Mouse (Mus musculus) kidney, postnatal 10 days (tissue): ENCODE data around the gene Gria2.

Source experiments
- DNase-seq: peaks from one replicate; pipeline ENCODE4 v3.0.0; 2021; ENCODE audit warnings: mixed read lengths

The Gria2 gene

DNA sequence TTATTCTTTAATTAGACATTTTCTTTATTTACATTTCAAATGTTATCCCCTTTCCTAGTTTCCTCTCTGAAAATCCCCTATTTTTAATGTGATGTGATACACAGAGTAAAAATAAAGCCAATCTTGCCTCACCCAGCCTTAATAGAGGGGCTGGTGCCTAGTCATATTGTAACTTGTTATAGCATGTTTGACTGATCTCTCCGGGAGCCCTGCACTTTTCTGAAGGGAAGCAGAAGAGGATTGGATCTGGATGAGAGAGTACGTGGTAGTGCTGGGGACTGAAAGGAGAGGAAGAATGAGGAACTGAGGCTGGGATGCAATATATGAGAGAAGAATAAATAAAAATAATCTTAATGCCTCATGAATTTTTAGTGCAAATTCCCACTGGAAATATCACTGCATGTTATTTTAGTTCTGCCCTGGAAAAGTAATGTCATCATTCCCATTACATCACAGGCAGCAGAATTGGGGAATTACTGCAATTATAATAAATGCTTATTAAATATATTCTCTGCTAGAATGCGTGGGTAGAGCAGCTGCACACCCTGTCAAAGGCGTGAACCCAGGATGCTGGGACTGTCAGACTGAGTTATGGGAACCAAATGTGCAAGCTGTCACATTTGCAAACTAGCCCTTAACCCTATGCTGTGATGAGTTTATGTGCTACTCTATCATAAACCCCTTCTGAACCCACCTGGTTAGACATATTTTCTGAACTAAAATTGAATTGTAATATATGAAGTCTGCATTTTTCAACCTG, 28.4 kb downstream of the Gria2 start:
- no peak for DNase-seq

DNA sequence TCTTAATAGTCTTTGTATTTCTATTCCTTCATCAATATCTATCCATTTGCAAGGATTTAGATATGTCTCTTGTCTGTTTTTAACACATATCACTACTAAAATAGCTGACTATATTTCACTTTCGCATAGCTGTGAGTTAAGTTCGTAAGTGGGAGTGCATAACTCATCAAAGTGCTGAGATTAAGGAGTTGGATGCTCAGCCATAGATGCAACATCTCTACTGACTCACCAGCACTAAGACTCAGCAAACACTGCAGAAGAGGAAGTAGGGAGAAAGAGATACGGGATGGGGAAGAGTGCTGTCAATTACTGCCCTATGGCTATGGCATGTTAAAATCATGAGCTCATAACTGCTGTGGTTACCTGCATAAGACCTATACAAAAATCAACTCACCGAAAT, 29.4 kb downstream of the Gria2 start:
- no peak for DNase-seq

DNA sequence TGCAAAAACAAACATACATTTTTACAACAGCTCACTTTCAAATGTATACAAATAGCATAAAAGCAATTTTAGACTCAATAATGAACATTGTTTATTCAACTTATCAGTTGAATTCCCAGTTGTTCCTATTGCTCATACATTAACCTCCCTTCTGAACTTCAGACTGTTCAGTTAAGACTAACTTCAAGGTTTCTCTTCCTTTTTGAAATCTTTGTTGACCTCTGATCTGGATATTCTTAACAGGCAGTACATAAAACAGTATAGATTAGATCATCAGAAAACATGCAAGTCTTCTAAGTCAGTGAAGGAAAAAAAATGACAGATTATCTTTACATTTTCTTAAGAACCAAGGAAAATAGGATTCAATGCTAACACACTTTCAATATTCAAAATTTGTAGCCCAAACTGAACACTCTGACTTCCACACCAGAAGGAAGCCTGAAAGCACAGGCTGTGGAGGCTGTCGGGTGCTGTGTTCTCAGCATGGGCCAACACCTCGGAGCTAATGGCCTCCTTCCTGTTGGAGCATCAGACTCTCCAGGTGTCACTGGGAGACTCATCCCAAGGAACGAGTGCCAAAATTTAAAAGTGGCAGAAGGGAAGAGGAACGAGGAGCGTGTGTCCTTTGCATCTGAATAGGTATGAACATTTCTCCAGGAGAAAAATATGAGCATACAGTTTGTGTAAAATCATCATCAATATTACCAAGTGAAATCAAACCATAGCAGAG, 33.0 kb downstream of the Gria2 start:
- DNase-seq = no peak

DNA sequence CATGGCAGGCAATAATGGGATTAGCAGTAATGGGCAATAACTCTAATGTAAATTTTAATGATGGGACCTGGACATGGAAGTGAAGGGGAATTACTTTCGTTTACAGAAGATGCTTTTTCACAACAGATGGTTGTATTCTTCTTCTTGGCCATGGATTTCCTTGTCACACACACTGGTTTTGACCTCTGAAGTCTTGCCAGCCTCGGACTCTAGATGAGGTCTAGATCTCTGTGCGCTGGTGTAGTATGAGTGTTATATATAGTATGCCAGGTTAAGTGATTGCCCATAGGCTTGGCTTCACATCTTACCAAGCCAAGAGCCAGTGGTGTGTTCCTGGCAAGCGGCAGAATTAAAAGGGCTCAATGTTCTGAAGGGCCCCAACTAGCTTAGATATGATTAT, 43.7 kb downstream of the Gria2 start:
- no peak for DNase-seq

DNA sequence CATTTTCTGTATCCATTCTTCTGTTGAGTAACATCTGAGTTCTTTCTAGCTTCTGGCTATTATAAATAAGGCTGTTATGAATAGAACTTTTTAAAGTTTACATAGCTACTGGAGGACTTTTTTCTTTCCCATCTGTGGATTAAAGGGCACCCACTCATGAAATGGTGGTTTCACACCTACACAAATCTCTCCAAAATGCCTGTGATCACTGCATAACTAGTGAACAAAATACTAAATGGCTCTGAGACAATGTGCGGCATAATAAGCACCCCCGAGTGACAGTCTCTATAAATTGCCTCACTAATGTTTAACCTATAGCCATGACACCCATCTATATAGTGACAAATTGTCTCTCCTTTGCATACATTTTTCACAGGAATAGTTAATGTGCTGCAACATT, 44.3 kb downstream of the Gria2 start:
- DNase-seq = no peak

DNA sequence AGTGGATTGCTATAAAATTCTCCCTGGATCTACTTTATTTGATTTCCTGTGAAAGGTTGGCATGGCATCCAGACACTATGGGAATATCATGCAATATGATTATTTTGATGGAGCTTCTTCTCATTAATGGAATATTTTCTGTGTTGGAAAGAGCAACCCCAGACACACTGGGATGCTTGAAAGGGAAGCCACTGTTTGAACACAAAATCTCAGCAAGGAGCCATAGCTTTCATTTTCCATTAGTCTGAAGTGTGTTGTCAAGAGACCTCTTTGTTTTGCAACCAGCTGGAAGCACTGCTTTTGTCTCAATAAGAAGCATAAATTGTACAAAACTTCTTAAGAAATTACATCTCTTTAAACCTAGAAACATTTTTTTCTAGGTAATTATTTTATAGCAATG, 51.8 kb downstream of the Gria2 start:
- no peak for DNase-seq

DNA sequence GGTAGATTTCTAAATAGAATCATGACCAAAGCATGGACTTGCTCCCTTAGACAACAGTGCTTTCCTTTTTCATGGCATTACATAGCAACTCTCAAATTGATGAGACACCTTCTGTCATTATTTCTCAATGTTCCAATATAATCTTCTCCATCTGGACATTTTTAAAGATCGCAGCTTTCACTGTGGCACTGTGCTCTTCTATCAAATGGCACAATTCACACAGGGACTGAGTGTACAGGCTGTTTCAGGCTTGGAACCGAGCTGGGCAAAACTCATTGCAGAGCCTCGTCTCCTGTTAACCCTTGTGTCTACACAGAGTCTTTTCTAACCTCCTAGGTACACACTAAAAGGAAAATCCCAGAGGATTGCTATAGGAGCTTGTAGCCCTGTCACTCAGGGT, 77.4 kb downstream of the Gria2 start:
- DNase-seq = no peak

DNA sequence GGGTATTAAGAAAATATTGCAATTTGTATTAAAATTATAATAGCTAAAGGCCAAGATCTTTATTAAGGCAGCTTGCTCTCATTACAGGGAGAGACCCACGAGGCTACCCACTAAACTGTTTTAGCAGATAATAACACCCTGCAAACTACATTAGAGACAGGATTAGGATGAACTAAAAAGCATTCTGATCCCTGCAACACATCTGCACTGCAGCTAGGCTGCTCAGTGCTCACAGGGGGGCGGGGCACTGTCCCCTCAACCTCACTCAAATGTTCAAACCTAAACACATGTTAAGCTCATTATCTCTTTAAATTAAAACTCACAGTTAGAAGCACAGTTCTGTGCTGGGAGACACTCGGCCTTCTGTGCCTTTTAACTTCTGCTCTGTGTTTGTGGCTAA, 89.5 kb downstream of the Gria2 start:
- DNase-seq = no peak

DNA sequence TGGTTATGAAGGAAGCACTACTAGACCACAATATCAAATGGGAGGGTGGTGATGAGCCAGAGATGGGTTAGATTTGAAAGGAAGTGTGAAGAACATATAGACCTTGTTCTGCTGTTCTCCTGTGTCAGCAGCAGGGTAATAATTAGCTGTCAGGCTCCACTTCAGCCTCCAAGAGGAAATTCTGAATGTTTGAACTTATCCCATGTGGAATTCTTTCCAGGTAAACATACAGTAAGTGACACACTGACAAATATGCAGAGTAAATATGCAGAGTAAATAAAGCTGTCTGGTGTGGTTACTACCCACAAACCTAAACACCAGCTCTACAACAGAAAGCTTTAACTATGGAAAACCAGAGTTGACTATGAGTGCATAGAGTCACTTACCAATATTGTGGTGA, 93.6 kb downstream of the Gria2 start:
- DNase-seq = no peak

DNA sequence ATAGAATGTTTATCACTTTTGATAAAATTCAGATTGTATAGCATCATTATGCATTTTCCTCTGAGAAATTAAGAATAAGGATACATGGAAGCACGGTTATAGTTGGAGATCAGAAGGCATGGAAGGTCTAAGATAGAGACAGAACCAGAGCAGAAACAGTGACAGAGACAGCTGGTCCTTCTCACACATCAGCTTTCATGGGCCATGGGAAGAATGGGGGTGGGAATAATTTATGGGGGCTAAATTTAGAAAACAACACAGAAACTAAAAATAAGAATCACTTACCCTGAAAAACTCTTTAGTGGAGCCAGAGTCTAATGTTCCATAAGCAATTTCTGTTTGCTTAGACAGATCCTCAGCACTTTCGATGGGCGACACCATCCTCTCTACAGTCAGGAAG, 100.5 kb downstream of the Gria2 start:
- DNase-seq = peak; percentile 41

DNA sequence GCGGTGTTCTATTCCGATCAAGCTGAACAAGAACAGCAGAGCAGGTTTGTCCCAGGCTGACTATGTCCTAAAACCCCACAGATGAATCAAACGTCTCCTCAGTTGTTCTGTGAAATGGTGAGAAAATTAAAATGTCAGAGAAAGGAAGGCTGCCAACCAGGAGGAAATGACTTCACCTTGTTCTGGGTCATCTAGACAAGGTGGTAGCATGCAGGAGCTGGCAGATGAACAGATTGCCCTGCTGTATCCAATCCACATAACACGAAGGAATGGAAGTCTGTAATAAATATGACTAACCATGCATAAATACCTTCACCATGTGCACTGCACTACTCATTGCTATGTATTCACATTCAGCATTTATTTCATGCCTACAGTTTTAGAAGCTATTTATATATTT, 105.1 kb downstream of the Gria2 start:
- no peak for DNase-seq

DNA sequence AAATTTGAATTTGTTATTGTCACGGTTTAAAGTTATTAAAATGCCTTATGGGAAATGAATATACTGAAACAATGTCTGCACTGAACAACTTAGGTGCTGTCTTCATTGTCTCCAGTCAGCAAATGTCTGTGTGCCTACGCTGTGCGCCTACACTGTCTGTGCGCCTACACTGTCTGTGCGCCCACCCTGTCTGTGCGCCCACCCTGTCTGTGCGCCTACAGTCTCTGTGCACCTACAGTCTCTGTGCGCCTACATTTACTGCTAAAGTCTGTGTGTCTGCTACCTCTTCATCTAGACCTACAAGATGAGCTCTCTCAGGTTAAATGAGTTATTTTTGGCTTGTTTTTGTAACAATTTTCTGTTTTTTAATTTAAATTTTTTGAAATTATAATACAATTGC, 107.7 kb downstream of the Gria2 start:
- DNase-seq = no peak

DNA sequence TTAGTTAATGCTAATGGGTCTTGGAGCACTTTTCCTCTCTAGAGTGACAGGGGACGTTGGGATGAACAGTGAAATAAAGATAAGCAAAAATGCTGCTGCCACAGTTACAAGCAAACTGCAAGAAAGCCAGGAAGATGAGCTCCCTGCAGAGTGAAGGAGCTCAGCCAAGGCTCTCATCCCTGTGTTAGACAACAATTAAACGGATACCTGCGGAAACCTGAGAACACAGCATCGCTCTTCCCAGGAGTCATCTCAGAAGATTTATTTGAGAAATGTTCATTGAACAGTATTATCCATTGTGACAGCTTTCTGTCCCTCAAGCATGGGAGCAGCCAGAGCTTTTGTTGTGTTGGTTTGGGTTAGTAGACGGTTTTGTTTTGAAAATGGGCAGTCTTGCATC, 137.5 kb downstream of the Gria2 start:
- DNase-seq = no peak

DNA sequence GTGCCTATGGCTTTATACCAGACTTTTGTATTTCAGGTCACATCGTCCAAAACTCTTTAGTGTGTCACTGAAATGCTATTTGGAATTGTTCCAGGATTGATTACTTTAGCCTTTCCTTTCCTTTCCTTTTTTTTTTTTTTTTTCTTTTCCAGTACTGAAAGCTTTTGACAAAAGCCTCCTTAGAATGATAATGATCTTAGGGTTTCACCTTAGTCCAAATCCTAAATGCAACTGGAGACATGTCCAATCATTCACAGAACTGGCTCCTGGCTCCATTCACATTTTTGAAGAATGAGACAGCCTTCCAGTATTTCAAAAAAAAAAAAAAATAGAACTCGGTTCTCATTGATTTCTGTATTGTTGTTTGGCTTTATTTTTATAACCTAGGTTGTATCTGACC, 139.3 kb downstream of the Gria2 start:
- no peak for DNase-seq

DNA sequence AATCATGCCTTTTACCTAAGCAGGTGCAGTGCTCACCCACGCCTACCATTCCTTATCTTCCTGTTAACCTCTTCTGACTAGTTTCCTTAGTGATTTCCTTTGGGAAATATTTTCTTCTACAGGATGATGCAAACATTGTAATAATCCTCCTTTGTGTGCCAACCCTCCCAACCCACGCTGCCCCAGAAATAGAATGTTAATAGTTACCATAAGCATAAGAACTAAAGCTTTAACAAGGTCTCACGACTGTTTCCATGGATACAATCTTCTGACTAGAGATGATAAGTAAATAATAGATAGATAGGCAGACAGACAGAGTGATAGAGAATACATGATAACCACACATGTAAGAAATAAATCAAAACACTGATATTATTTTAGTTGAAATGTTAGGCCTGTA, 140.8 kb downstream of the Gria2 start:
- DNase-seq = no peak

DNA sequence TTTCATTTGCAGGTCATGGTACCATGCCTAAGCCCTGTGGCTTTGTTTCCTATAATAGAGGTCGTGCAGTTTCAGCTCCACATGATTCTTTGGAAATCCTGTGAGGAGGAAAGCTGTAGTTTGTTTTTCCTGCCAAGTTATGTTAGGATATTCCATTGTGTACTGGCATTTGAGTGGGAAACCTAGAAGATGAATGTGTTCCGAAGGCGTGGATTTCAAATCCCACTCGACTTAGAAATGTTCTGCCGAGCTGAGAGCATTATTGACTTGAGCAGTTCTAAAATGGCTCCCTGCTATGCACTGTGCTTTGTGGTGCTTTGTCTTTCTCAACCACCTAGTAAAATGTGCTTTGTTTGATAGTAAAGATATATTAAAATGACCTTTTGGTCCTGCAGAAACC, 150.4 kb downstream of the Gria2 start:
- DNase-seq = no peak
